Mouse (Mus musculus): Measurements from ENCODE around the gene Fastkd1. TPM values are rescaled to one million over a fixed set of nuclear protein-coding genes. Genes with fewer than 3 reads are reported as not detected.

Gene Fastkd1
- total and polyA plus RNA-seq, 2 experiments from 2014 or later: 18.9 to 22.5 TPM

DNA sequence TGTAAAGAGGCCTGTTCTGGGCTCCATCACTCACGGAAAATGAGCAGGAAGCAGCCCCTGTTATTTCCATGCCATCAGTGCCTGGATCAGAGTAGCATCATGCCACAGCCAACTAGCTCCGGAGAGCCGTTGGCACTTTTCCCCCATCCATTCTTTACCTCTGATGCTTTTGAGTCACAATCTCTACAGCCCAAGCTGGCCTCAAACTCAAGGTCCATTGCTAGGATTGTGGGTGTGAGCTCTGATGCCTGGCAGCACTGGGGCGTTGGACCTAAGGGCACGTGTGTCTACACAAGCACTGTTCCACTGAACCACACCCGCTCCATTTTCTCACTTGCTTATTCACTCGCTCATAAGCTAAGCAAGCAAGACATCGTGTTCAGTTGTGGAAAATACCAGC is 12.9 kb downstream of the Fastkd1 start:
- DNase-seq (ENCODE audit: low spot score) (no peak), ATAC-seq (ENCODE audit: insufficient read depth, low read depth) (no peak)
- H3K36me3 ChIP-seq (replicated peaks; ENCODE audit: control insufficient read depth, insufficient read depth, low read length): peaks cover 76% of the 10 kb centered on the region
- TF ChIP-seq CTCF (IDR thresholded peaks at IDR 0.05; ENCODE audit: low read depth) (no peak), EP300 (IDR thresholded peaks at IDR 0.05; ENCODE audit: low read depth) (no peak)
- no peaks in the 10 kb centered on the region for H3K27me3 ChIP-seq (ENCODE audit: control insufficient read depth, insufficient read depth, low read length)
- 91% methylated on average over 8 of the region's 8 CpGs for WGBS
- H3K9ac ChIP-seq (replicated peaks; ENCODE audit: low read depth, low read length): no peak overlapping the region
- no peaks in the 10 kb centered on the region for H3K9me3 ChIP-seq (replicated peaks; ENCODE audit: control insufficient read depth, low read length)
- H3K4me2 ChIP-seq (ENCODE audit: low read depth, low read length): no peak overlapping the region
- no peaks in the 10 kb centered on the region for H3K4me1 ChIP-seq (ENCODE audit: control insufficient read depth, insufficient read depth)
- no peak overlapping the region for H3K27ac ChIP-seq (ENCODE audit: low read depth)
- no peak overlapping the region for H3K4me3 ChIP-seq (ENCODE audit: low read depth, low read length)

DNA sequence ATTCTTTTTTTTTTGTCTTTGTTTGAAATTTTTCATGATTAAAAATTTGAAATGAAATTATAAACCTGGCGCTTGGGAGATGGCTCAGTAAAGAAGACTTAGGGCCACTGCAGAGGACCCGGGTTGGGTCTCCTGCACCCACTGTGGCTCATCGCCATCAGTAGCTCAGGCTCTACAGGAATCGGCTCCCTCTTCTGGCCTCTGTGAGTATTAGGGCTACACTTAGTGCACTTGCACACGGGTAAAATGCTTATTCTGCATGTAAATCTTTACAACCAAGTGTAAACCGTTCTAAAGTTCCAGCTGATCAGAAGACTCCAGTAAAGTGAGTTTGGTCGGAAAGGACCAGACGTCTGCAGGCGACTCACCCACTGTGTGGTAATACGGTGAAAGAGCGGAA is 19.8 kb downstream of the Fastkd1 start:
- TF ChIP-seq EP300 (IDR thresholded peaks at IDR 0.05; ENCODE audit: low read depth) (no peak), CTCF (IDR thresholded peaks at IDR 0.05; ENCODE audit: low read depth) (no peak)
- Histone ChIP-seq H3K4me1 (ENCODE audit: control insufficient read depth, insufficient read depth) (no peaks in the 10 kb centered on the region), H3K9me3 (replicated peaks; ENCODE audit: control insufficient read depth, low read length) (no peaks in the 10 kb centered on the region), H3K4me2 (ENCODE audit: low read depth, low read length) (no peak overlapping the region), H3K27ac (ENCODE audit: low read depth) (no peak overlapping the region), H3K36me3 (replicated peaks; ENCODE audit: control insufficient read depth, insufficient read depth, low read length) (peaks cover 79% of the 10 kb centered on the region), H3K4me3 (ENCODE audit: low read depth, low read length) (no peak overlapping the region), H3K9ac (replicated peaks; ENCODE audit: low read depth, low read length) (no peak overlapping the region), H3K27me3 (ENCODE audit: control insufficient read depth, insufficient read depth, low read length) (no peaks in the 10 kb centered on the region)
- 96% methylated on average over 11 of the region's 11 CpGs for WGBS
- DNase-seq (ENCODE audit: low spot score) (no peak), ATAC-seq (ENCODE audit: insufficient read depth, low read depth) (no peak)

DNA sequence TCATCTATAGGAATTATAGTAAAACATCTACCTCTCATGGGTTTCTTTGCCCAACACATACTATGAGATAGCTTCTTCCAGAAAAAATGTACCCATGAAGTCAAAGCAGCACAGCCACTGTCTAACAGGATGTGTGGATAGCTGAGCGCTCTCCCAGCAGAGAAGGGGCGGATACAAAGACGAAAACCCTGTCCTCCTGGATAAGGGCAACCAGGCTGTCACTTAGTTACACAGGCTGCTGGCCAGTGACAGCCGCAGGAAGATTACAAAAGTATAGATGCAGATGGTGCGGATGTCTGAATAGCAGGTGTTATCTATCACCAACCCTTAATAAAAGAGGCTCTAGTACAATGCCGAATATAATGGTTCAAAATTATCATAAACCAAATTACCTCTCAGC is 22.5 kb downstream of the Fastkd1 start:
- no peak overlapping the region for H3K9ac ChIP-seq (replicated peaks; ENCODE audit: low read depth, low read length)

DNA sequence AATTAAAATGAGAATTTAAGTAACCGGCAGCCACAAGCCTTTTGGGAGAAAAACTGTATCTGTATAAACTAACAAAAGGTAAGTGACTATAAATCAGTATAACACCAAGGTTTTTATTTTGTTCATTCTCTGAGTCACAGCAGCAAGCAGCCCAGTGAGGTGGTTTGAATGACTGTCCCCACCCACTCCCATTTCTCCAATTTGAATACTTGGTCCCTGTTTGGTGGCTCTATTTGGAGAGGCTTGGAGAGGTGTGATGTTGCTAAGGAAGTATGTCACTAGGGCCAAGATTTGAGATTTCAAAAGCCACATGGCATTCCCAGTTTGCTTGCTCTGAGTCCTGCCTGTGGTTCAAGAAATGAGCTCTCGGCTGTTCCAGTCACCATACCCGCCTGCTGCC is 23.1 kb downstream of the Fastkd1 start:
- no peak for TF ChIP-seq CTCF (IDR thresholded peaks at IDR 0.05; ENCODE audit: low read depth)
- TF ChIP-seq EP300 (IDR thresholded peaks at IDR 0.05; ENCODE audit: low read depth): no peak
- Histone ChIP-seq H3K36me3 (replicated peaks; ENCODE audit: control insufficient read depth, insufficient read depth, low read length) (peaks cover 76% of the 10 kb centered on the region), H3K27ac (ENCODE audit: low read depth) (no peak overlapping the region), H3K9ac (replicated peaks; ENCODE audit: low read depth, low read length) (no peak overlapping the region), H3K9me3 (replicated peaks; ENCODE audit: control insufficient read depth, low read length) (no peaks in the 10 kb centered on the region), H3K4me3 (ENCODE audit: low read depth, low read length) (no peak overlapping the region), H3K27me3 (ENCODE audit: control insufficient read depth, insufficient read depth, low read length) (no peaks in the 10 kb centered on the region), H3K4me1 (ENCODE audit: control insufficient read depth, insufficient read depth) (no peaks in the 10 kb centered on the region), H3K4me2 (ENCODE audit: low read depth, low read length) (no peak overlapping the region)
- WGBS: 91% methylated on average over 3 of the region's 3 CpGs
- ATAC-seq (ENCODE audit: insufficient read depth, low read depth): no peak
- no peak for DNase-seq (ENCODE audit: low spot score)

More for the DNA sequence above, 22.5 kb downstream of the Fastkd1 start:
- Histone ChIP-seq H3K36me3 (replicated peaks; ENCODE audit: control insufficient read depth, insufficient read depth, low read length) (peaks cover 78% of the 10 kb centered on the region), H3K4me3 (ENCODE audit: low read depth, low read length) (no peak overlapping the region), H3K4me1 (ENCODE audit: control insufficient read depth, insufficient read depth) (no peaks in the 10 kb centered on the region), H3K27ac (ENCODE audit: low read depth) (no peak overlapping the region), H3K4me2 (ENCODE audit: low read depth, low read length) (no peak overlapping the region), H3K27me3 (ENCODE audit: control insufficient read depth, insufficient read depth, low read length) (no peaks in the 10 kb centered on the region), H3K9me3 (replicated peaks; ENCODE audit: control insufficient read depth, low read length) (no peaks in the 10 kb centered on the region)
- no peak for DNase-seq (ENCODE audit: low spot score)
- TF ChIP-seq EP300 (IDR thresholded peaks at IDR 0.05; ENCODE audit: low read depth) (no peak), CTCF (IDR thresholded peaks at IDR 0.05; ENCODE audit: low read depth) (no peak)
- no peak for ATAC-seq (ENCODE audit: insufficient read depth, low read depth)
- 88% methylated on average over 6 of the region's 6 CpGs for WGBS

DNA sequence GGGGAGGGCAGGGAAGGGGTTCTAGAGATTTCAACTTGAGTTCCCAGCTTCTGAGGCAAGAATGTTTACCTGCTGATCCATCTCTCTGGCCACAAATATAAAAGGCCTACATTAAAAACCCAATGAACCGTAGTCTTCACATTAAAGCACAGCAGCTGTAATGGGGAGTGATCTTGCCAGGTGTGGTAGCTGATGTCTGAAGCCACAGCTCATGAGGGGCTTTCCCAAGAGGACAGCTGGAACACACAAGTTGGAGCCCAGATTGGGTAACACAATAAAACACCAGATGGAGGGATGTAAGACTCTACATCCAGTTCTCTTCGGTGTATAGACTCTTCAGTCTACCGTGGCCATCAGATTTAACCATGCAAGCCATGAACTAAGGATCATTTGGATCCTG is 28.8 kb downstream of the Fastkd1 start:
- DNase-seq (ENCODE audit: low spot score) (no peak), ATAC-seq (ENCODE audit: insufficient read depth, low read depth) (no peak)
- 89% methylated on average over 3 of the region's 3 CpGs for WGBS
- H3K9ac ChIP-seq (replicated peaks; ENCODE audit: low read depth, low read length): no peak overlapping the region
- no peaks in the 10 kb centered on the region for H3K9me3 ChIP-seq (replicated peaks; ENCODE audit: control insufficient read depth, low read length)
- peaks cover 50% of the 10 kb centered on the region for H3K36me3 ChIP-seq (replicated peaks; ENCODE audit: control insufficient read depth, insufficient read depth, low read length)
- TF ChIP-seq CTCF (IDR thresholded peaks at IDR 0.05; ENCODE audit: low read depth) (no peak), EP300 (IDR thresholded peaks at IDR 0.05; ENCODE audit: low read depth) (no peak)
- no peak overlapping the region for H3K4me2 ChIP-seq (ENCODE audit: low read depth, low read length)
- H3K27me3 ChIP-seq (ENCODE audit: control insufficient read depth, insufficient read depth, low read length): no peaks in the 10 kb centered on the region
- no peaks in the 10 kb centered on the region for H3K4me1 ChIP-seq (ENCODE audit: control insufficient read depth, insufficient read depth)
- H3K4me3 ChIP-seq (ENCODE audit: low read depth, low read length): no peak overlapping the region
- H3K27ac ChIP-seq (ENCODE audit: low read depth): no peak overlapping the region

DNA sequence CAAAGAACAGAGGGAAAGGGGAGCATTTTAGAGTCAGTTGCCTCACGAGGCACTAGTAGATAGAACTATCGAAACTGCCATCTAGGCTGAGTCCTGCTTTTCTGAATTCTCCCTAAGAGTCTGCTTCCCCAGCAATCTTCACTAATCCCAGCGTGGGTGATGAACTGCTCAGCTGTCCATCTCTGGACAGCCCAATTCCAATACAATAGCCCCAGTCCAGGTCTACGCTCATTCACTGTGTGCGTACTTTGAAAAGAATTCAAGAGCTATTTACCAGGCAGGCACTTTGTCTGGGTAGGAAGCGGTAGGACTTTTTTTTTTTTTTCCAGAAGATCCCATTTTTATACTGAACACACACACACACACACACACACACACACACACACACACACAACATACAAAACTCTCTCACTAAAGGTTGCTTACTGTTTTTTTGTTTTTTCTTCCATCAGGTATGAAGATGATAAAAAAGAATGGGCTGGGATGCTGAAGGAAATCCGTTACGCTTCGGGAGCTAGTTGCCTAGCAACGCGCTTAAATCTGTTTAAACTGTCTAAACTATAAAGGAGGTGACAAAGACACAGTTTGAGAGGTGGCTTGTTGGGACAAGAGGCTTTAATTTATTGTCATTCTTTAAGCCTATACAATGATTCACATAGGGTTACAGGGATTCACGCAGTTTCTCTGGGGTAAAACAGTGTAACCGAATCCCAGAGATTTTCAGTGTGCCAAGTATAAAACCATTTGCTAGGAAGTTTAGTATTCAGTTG is 30.1 kb downstream of the Fastkd1 start:
- Histone ChIP-seq H3K27me3 (ENCODE audit: control insufficient read depth, insufficient read depth, low read length) (no peaks in the 10 kb centered on the region), H3K4me2 (ENCODE audit: low read depth, low read length) (no peak overlapping the region), H3K36me3 (replicated peaks; ENCODE audit: control insufficient read depth, insufficient read depth, low read length) (peaks cover 49% of the 10 kb centered on the region), H3K27ac (ENCODE audit: low read depth) (no peak overlapping the region), H3K4me3 (ENCODE audit: low read depth, low read length) (no peak overlapping the region), H3K4me1 (ENCODE audit: control insufficient read depth, insufficient read depth) (no peaks in the 10 kb centered on the region), H3K9ac (replicated peaks; ENCODE audit: low read depth, low read length) (no peak overlapping the region), H3K9me3 (replicated peaks; ENCODE audit: control insufficient read depth, low read length) (no peaks in the 10 kb centered on the region)
- TF ChIP-seq CTCF (IDR thresholded peaks at IDR 0.05; ENCODE audit: low read depth) (no peak), EP300 (IDR thresholded peaks at IDR 0.05; ENCODE audit: low read depth) (no peak)
- no peak for ATAC-seq (ENCODE audit: insufficient read depth, low read depth)
- WGBS: 89% methylated on average over 13 of the region's 13 CpGs
- DNase-seq (ENCODE audit: low spot score): no peak

All from heart, postnatal 0 days (tissue).